Mouse (Mus musculus) midbrain, embryonic 10.5 days (tissue): ENCODE results near the gene Zfp771. TPM values are rescaled to one million over a fixed set of nuclear protein-coding genes. Genes with fewer than 3 reads are reported as not detected.

Experiments used
- DNase-seq: peaks from one replicate; pipeline ENCODE4 v3.0.0-alpha.2; 2017; ENCODE audit warnings: low spot score
- H3K27ac ChIP-seq: fragments of 300-500 bp; sonication (generic); replicated peaks from 2 replicates; pipeline ENCODE4 v1.5.1; 2016; ENCODE audit warnings: mild to moderate bottlenecking
- H3K27me3 ChIP-seq: fragments of 300-500 bp; sonication (generic); 2 replicates; pipeline ENCODE4 v1.6.1; 2016; ENCODE audit warnings: low read depth, mild to moderate bottlenecking; ENCODE audit not compliant: poor library complexity, severe bottlenecking
- H3K36me3 ChIP-seq: fragments of 300-500 bp; sonication (generic); 2 replicates; pipeline ENCODE4 v1.6.1; 2016; ENCODE audit warnings: mild to moderate bottlenecking, moderate library complexity
- H3K4me1 ChIP-seq: fragments of 300-500 bp; sonication (generic); 2 replicates; pipeline ENCODE4 v1.6.1; 2016
- H3K4me3 ChIP-seq: fragments of 300-500 bp; sonication (generic); 2 replicates; pipeline ENCODE4 v1.5.1; 2016; ENCODE audit warnings: mild to moderate bottlenecking, moderate library complexity
- H3K9me3 ChIP-seq: fragments of 300-500 bp; sonication (generic); replicated peaks from 2 replicates; pipeline ENCODE4 v1.6.1; 2016; ENCODE audit warnings: mild to moderate bottlenecking
- WGBS: fragments of 180-500 bp; shearing (Covaris S2); methylation state at CpG from one replicate; pipeline ENCODE4 v1.1.7; 2016; 5-methylcytosine and 5-hydroxymethylcytosine counted together
- polyA plus RNA-seq: library from polyadenylated mRNA; unstranded; fragments of >200 nt; fragmentation: Nextera tagmentation; extraction: Ambion mirVana; gene quantifications from 2 replicates; pipeline ENCODE4 v1.2.1, GENCODE M21; 2016

The Zfp771 gene
- polyA plus RNA-seq, 1 experiment from 2014 or later: 59.4 TPM

GRCm38 (mm10) chr7:127263526-127263925 is 19.5 kb downstream of the Zfp771 start:
- DNase-seq: no peak
- Histone ChIP-seq H3K36me3 (peaks cover 10% of the 10 kb centered on the region), H3K9me3 (0 out of 2 replicates have a peak, but pooled peaks cover 4% of the 10 kb centered on the region), H3K27me3 (no peaks in the 10 kb centered on the region), H3K27ac (no peak overlapping the region), H3K4me3 (no peak overlapping the region), H3K4me1 (peaks cover 24% of the 10 kb centered on the region)
- WGBS: 93% methylated on average over 3 of the region's 3 CpGs

- no peak overlapping the region for H3K4me3 ChIP-seq
- 94% methylated on average over 2 of the region's 2 CpGs for WGBS
These were observed 26.2 kb downstream of the Zfp771 start for GRCm38 (mm10) chr7:127270256-127270655.

GRCm38 (mm10) chr7:127270666-127271065 is 26.6 kb downstream of the Zfp771 start:
- Histone ChIP-seq H3K9me3 (peaks cover 5% of the 10 kb centered on the region; the same call in 1 of the 2 replicates), H3K4me1 (peaks cover 20% of the 10 kb centered on the region), H3K27ac (no peak overlapping the region), H3K27me3 (no peaks in the 10 kb centered on the region), H3K4me3 (no peak overlapping the region), H3K36me3 (peaks cover 44% of the 10 kb centered on the region)
- no peak for DNase-seq
- 89% methylated on average over 5 of the region's 5 CpGs for WGBS

More at GRCm38 (mm10) chr7:127270256-127270655, 26.2 kb downstream of the Zfp771 start:
- Histone ChIP-seq H3K27ac (no peak overlapping the region), H3K9me3 (peaks cover 5% of the 10 kb centered on the region; the same call in 1 of the 2 replicates), H3K4me1 (peaks cover 20% of the 10 kb centered on the region), H3K36me3 (peaks cover 44% of the 10 kb centered on the region), H3K27me3 (no peaks in the 10 kb centered on the region)
- DNase-seq: no peak

- Histone ChIP-seq H3K27ac (no peak overlapping the region), H3K27me3 (no peaks in the 10 kb centered on the region), H3K4me1 (peaks cover 20% of the 10 kb centered on the region), H3K4me3 (no peak overlapping the region), H3K36me3 (peaks cover 44% of the 10 kb centered on the region), H3K9me3 (peaks cover 5% of the 10 kb centered on the region; the same call in 1 of the 2 replicates)
- no peak for DNase-seq
- WGBS: 94% methylated on average over 4 of the region's 4 CpGs
These were observed 27.0 kb downstream of the Zfp771 start for GRCm38 (mm10) chr7:127271093-127271492.

GRCm38 (mm10) chr7:127272566-127272965 is 28.5 kb downstream of the Zfp771 start:
- peaks cover 5% of the 10 kb centered on the region; the same call in 1 of the 2 replicates for H3K9me3 ChIP-seq
- H3K4me3 ChIP-seq: peak overlapping the region; percentile 75
- peaks cover 44% of the 10 kb centered on the region for H3K36me3 ChIP-seq
- WGBS: 95% methylated on average over 15 of the region's 15 CpGs
- peaks cover 30% of the 10 kb centered on the region for H3K4me1 ChIP-seq
- no peaks in the 10 kb centered on the region for H3K27me3 ChIP-seq
- no peak overlapping the region for H3K27ac ChIP-seq
- no peak for DNase-seq

- Histone ChIP-seq H3K4me1 (peaks cover 35% of the 10 kb centered on the region), H3K27me3 (no peaks in the 10 kb centered on the region), H3K9me3 (peaks cover 3% of the 10 kb centered on the region; the same call in 1 of the 2 replicates), H3K4me3 (peak overlapping the region; percentile 75), H3K27ac (peak overlapping the region; percentile 95), H3K36me3 (peaks cover 43% of the 10 kb centered on the region)
- 17% methylated on average over 50 of the region's 50 CpGs for WGBS
- DNase-seq: no peak
These were observed 29.2 kb downstream of the Zfp771 start for GRCm38 (mm10) chr7:127273118-127273923.

- Histone ChIP-seq H3K27ac (peak within 1 kb of the TSS; percentile 95), H3K27me3 (no peaks in the 10 kb centered on the region), H3K4me1 (peaks cover 43% of the 10 kb centered on the region), H3K4me3 (peak within 1 kb of the TSS; percentile 75), H3K9me3 (no peaks in the 10 kb centered on the region; the same call in 1 of the 2 replicates), H3K36me3 (peaks cover 36% of the 10 kb centered on the region)
- DNase-seq: peak; percentile 89
- 3% methylated on average over 39 of the region's 39 CpGs for WGBS
These were observed 30.1 kb downstream of the Zfp771 start, which contains the start of gene Sephs2 for GRCm38 (mm10) chr7:127273925-127274789. Gene Sephs2 (minus strand): TSS chr7:127274055.

- DNase-seq: no peak
- Histone ChIP-seq H3K27ac (no peak overlapping the region), H3K9me3 (no peaks in the 10 kb centered on the region; the same call in 1 of the 2 replicates), H3K36me3 (peaks cover 13% of the 10 kb centered on the region), H3K4me1 (peaks cover 45% of the 10 kb centered on the region), H3K27me3 (no peaks in the 10 kb centered on the region), H3K4me3 (no peak overlapping the region)
- WGBS: 80% methylated on average over 5 of the region's 5 CpGs
These were observed 32.5 kb downstream of the Zfp771 start for GRCm38 (mm10) chr7:127276519-127276961.

- Histone ChIP-seq H3K4me3 (no peak overlapping the region), H3K27me3 (no peaks in the 10 kb centered on the region), H3K9me3 (no peaks in the 10 kb centered on the region), H3K36me3 (no peaks in the 10 kb centered on the region), H3K27ac (peak overlapping the region; percentile 49; the same call in 1 of the 2 replicates), H3K4me1 (peaks cover 33% of the 10 kb centered on the region)
- WGBS: 26% methylated on average over 8 of the region's 8 CpGs
- DNase-seq: peak; percentile 49
These were observed 34.2 kb downstream of the Zfp771 start for GRCm38 (mm10) chr7:127278311-127278710.

- Histone ChIP-seq H3K27me3 (no peaks in the 10 kb centered on the region), H3K9me3 (no peaks in the 10 kb centered on the region), H3K36me3 (no peaks in the 10 kb centered on the region), H3K4me3 (no peak overlapping the region), H3K4me1 (peaks cover 25% of the 10 kb centered on the region), H3K27ac (no peak overlapping the region)
- DNase-seq: no peak
- WGBS: 87% methylated on average over 3 of the region's 3 CpGs
These were observed 36.0 kb downstream of the Zfp771 start for GRCm38 (mm10) chr7:127280092-127280491.

- Histone ChIP-seq H3K27ac (no peak overlapping the region), H3K9me3 (no peaks in the 10 kb centered on the region), H3K4me3 (no peak overlapping the region), H3K4me1 (peaks cover 25% of the 10 kb centered on the region), H3K27me3 (no peaks in the 10 kb centered on the region), H3K36me3 (no peaks in the 10 kb centered on the region)
- DNase-seq: no peak
- 81% methylated on average over 4 of the region's 4 CpGs for WGBS
These were observed 37.0 kb downstream of the Zfp771 start for GRCm38 (mm10) chr7:127281114-127281513.

GRCm38 (mm10) chr7:127282190-127282589 is 38.1 kb downstream of the Zfp771 start:
- Histone ChIP-seq H3K4me1 (peaks cover 19% of the 10 kb centered on the region), H3K9me3 (peaks cover 9% of the 10 kb centered on the region; the same call in 1 of the 2 replicates), H3K36me3 (no peaks in the 10 kb centered on the region), H3K27ac (no peak overlapping the region), H3K4me3 (no peak overlapping the region), H3K27me3 (no peaks in the 10 kb centered on the region)
- WGBS: 92% methylated on average over 2 of the region's 2 CpGs
- no peak for DNase-seq
